Mouse (Mus musculus): ENCODE measurements at regions not wholly inside any gene's neighbourhood (a gene's known extent, or its start where the extent isn't known, plus 50 kb on each side); places are given as distances from the start of the nearest gene placed in this dataset.

GRCm38 (mm10) chr19:21135297-21135997, 136.6 kb upstream of the Zfand5 start:
- no peaks in the 10 kb centered on the region for H3K79me2 ChIP-seq (replicated peaks; ENCODE audit: control insufficient read depth, insufficient read depth, low read length)
- intact Hi-C loops (cut with DNase I), result no loop called here
- TF ChIP-seq CTCF (IDR thresholded peaks at IDR 0.05), result no peak
- no peak for TF ChIP-seq EP300 (IDR thresholded peaks at IDR 0.05; ENCODE audit: insufficient read depth, low read depth, low read length)
- TF ChIP-seq POLR2A (IDR thresholded peaks at IDR 0.05; ENCODE audit: insufficient read depth, low read depth, low read length), result no peak

GRCm38 (mm10) chr19:21129653-21130052, 142.4 kb upstream of the Zfand5 start:
- intact Hi-C loops (cut with DNase I), result loop anchor here (5.0 kb wide), 1 partner anchor 43 kb away; no protein-coding TSS in a partner anchor
- Histone ChIP-seq H3K27ac (no peak overlapping the region), H3K4me1 (ENCODE audit: control insufficient read depth, insufficient read depth, low read length) (peaks cover 2% of the 10 kb centered on the region), H3K36me3 (ENCODE audit: control insufficient read depth, insufficient read depth, low read length) (no peaks in the 10 kb centered on the region), H3K4me3 (no peak overlapping the region), H3K9ac (ENCODE audit: low read depth, low read length) (no peak overlapping the region), H3K27me3 (ENCODE audit: control insufficient read depth, insufficient read depth, low read length) (no peaks in the 10 kb centered on the region), H3K79me2 (replicated peaks; ENCODE audit: control insufficient read depth, insufficient read depth, low read length) (no peaks in the 10 kb centered on the region)
- TF ChIP-seq POLR2A (IDR thresholded peaks at IDR 0.05; ENCODE audit: insufficient read depth, low read depth, low read length), result no peak
- WGBS, result 96% methylated on average over 5 of the region's 5 CpGs
- no peak for DNase-seq

More at GRCm38 (mm10) chr19:21135297-21135997, 136.6 kb upstream of the Zfand5 start:
- DNase-seq, result no peak
- no peaks in the 10 kb centered on the region for H3K27me3 ChIP-seq (ENCODE audit: control insufficient read depth, insufficient read depth, low read length)
- H3K36me3 ChIP-seq (ENCODE audit: control insufficient read depth, insufficient read depth, low read length), result no peaks in the 10 kb centered on the region
- H3K27ac ChIP-seq, result no peak overlapping the region
- H3K4me3 ChIP-seq, result no peak overlapping the region
- H3K4me1 ChIP-seq (ENCODE audit: control insufficient read depth, insufficient read depth, low read length), result no peaks in the 10 kb centered on the region
- 53% methylated on average over 6 of the region's 6 CpGs for WGBS
- no peak overlapping the region for H3K9ac ChIP-seq (ENCODE audit: low read depth, low read length)

- Histone ChIP-seq H3K4me1 (ENCODE audit: control insufficient read depth, insufficient read depth, low read length) (peaks cover 2% of the 10 kb centered on the region), H3K27ac (peak overlapping the region; percentile 55), H3K36me3 (ENCODE audit: control insufficient read depth, insufficient read depth, low read length) (no peaks in the 10 kb centered on the region), H3K27me3 (ENCODE audit: control insufficient read depth, insufficient read depth, low read length) (no peaks in the 10 kb centered on the region), H3K79me2 (replicated peaks; ENCODE audit: control insufficient read depth, insufficient read depth, low read length) (no peaks in the 10 kb centered on the region), H3K4me3 (no peak overlapping the region), H3K9ac (ENCODE audit: low read depth, low read length) (no peak overlapping the region)
- TF ChIP-seq EP300 (IDR thresholded peaks at IDR 0.05; ENCODE audit: insufficient read depth, low read depth, low read length), result no peak
- TF ChIP-seq POLR2A (IDR thresholded peaks at IDR 0.05; ENCODE audit: insufficient read depth, low read depth, low read length), result no peak
- no peak for TF ChIP-seq CTCF (IDR thresholded peaks at IDR 0.05)
- WGBS, result 50% methylated on average over 8 of the region's 8 CpGs
- intact Hi-C loops (cut with DNase I), result loop anchor here (5.0 kb wide), 1 partner anchor 45 kb away; no protein-coding TSS in a partner anchor
- peak in 1 of 2 experiments; percentile 32 for DNase-seq
These were observed 144.9 kb upstream of the Zfand5 start for GRCm38 (mm10) chr19:21127079-21127745.

GRCm38 (mm10) chr19:21126670-21127069, 145.4 kb upstream of the Zfand5 start:
- no peak overlapping the region for H3K4me3 ChIP-seq
- no peaks in the 10 kb centered on the region for H3K27me3 ChIP-seq (ENCODE audit: control insufficient read depth, insufficient read depth, low read length)
- no peaks in the 10 kb centered on the region for H3K36me3 ChIP-seq (ENCODE audit: control insufficient read depth, insufficient read depth, low read length)
- no peaks in the 10 kb centered on the region for H3K79me2 ChIP-seq (replicated peaks; ENCODE audit: control insufficient read depth, insufficient read depth, low read length)
- intact Hi-C loops (cut with DNase I), result loop anchor here (5.0 kb wide), 1 partner anchor 46 kb away; no protein-coding TSS in a partner anchor
- 76% methylated on average over 2 of the region's 2 CpGs for WGBS
- no peak overlapping the region; the same call in 1 of the 2 replicates for H3K27ac ChIP-seq
- DNase-seq, result no peak
- TF ChIP-seq CTCF (IDR thresholded peaks at IDR 0.05), result no peak
- TF ChIP-seq EP300 (IDR thresholded peaks at IDR 0.05; ENCODE audit: insufficient read depth, low read depth, low read length), result no peak
- no peak for TF ChIP-seq POLR2A (IDR thresholded peaks at IDR 0.05; ENCODE audit: insufficient read depth, low read depth, low read length)
- peaks cover 2% of the 10 kb centered on the region for H3K4me1 ChIP-seq (ENCODE audit: control insufficient read depth, insufficient read depth, low read length)
- H3K9ac ChIP-seq (ENCODE audit: low read depth, low read length), result no peak overlapping the region

- intact Hi-C loops (cut with DNase I), result no loop called here
- Histone ChIP-seq H3K27ac (no peak overlapping the region), H3K79me2 (replicated peaks; ENCODE audit: control insufficient read depth, insufficient read depth, low read length) (no peaks in the 10 kb centered on the region), H3K4me3 (no peak overlapping the region), H3K27me3 (ENCODE audit: control insufficient read depth, insufficient read depth, low read length) (no peaks in the 10 kb centered on the region), H3K36me3 (ENCODE audit: control insufficient read depth, insufficient read depth, low read length) (no peaks in the 10 kb centered on the region), H3K9ac (ENCODE audit: low read depth, low read length) (no peak overlapping the region), H3K4me1 (ENCODE audit: control insufficient read depth, insufficient read depth, low read length) (no peaks in the 10 kb centered on the region)
- DNase-seq, result no peak
- WGBS, result 39% methylated on average over 6 of the region's 6 CpGs
- no peak for TF ChIP-seq CTCF (IDR thresholded peaks at IDR 0.05)
- no peak for TF ChIP-seq POLR2A (IDR thresholded peaks at IDR 0.05; ENCODE audit: insufficient read depth, low read depth, low read length)
- no peak for TF ChIP-seq EP300 (IDR thresholded peaks at IDR 0.05; ENCODE audit: insufficient read depth, low read depth, low read length)
These were observed 152.6 kb upstream of the Zfand5 start for GRCm38 (mm10) chr19:21119477-21119876.

GRCm38 (mm10) chr19:21118782-21119181, 153.3 kb upstream of the Zfand5 start:
- Histone ChIP-seq H3K79me2 (replicated peaks; ENCODE audit: control insufficient read depth, insufficient read depth, low read length) (no peaks in the 10 kb centered on the region), H3K4me3 (no peak overlapping the region), H3K9ac (ENCODE audit: low read depth, low read length) (no peak overlapping the region), H3K36me3 (ENCODE audit: control insufficient read depth, insufficient read depth, low read length) (no peaks in the 10 kb centered on the region), H3K4me1 (ENCODE audit: control insufficient read depth, insufficient read depth, low read length) (no peaks in the 10 kb centered on the region), H3K27me3 (ENCODE audit: control insufficient read depth, insufficient read depth, low read length) (no peaks in the 10 kb centered on the region), H3K27ac (no peak overlapping the region)
- no peak for TF ChIP-seq EP300 (IDR thresholded peaks at IDR 0.05; ENCODE audit: insufficient read depth, low read depth, low read length)
- TF ChIP-seq CTCF (IDR thresholded peaks at IDR 0.05), result no peak
- WGBS, result 60% methylated on average over 4 of the region's 4 CpGs
- intact Hi-C loops (cut with DNase I), result no loop called here
- no peak for DNase-seq

Measured in heart, adult 2 months (tissue).